Mouse (Mus musculus) CH12.LX (cell line): Measurements from ENCODE around the gene Mxd4. TPM values are rescaled to one million over a fixed set of nuclear protein-coding genes. Genes with fewer than 3 reads are reported as not detected.

Experiments
- DNase-seq: peaks from one replicate; pipeline ENCODE4 v3.0.0-alpha.2; 2013; ENCODE audit errors: extremely low read depth
- H3K27ac ChIP-seq: 2 replicates; pipeline ENCODE4 v1.5.1; 2012; ENCODE audit warnings: low read depth, mild to moderate bottlenecking, control low read depth, moderate library complexity; ENCODE audit not compliant: insufficient read depth
- H3K27me3 ChIP-seq: replicated peaks from 2 replicates; pipeline ENCODE3; 2012; ENCODE audit warnings: inconsistent platforms
- H3K36me3 ChIP-seq, 2 experiments: replicated peaks in 1 of 2; 2 replicates each; pipeline versions ENCODE3 to v1.6.1; 2012; ENCODE audit warnings: inconsistent platforms in 1 of 2, low read length in 1 of 2, mild to moderate bottlenecking in 1 of 2, mixed read lengths in 1 of 2, moderate library complexity in 1 of 2; ENCODE audit not compliant: control insufficient read depth in 1 of 2, insufficient read depth in 1 of 2
- H3K4me1 ChIP-seq, 2 experiments: 2 replicates each; pipeline ENCODE4 v1.6.1; 2012; ENCODE audit warnings: inconsistent platforms in 1 of 2, moderate library complexity in 1 of 2; ENCODE audit not compliant: insufficient read depth in 2 of 2, control insufficient read depth in 1 of 2
- H3K4me2 ChIP-seq: 2 replicates; pipeline ENCODE4 v1.6.1; 2012; ENCODE audit warnings: low read depth, mild to moderate bottlenecking, control low read depth; ENCODE audit not compliant: poor library complexity, insufficient read depth, severe bottlenecking
- H3K4me3 ChIP-seq, 3 experiments: fragments of 150-350 bp in 1 of 3; sonication (generic) in 1 of 3; replicated peaks in 1 of 3; 2 replicates each; pipeline versions ENCODE3 to v1.5.1; 2011 to 2012; ENCODE audit warnings: low read depth in 2 of 3, low read length in 2 of 3, mild to moderate bottlenecking in 2 of 3, moderate library complexity in 2 of 3, control low read depth in 1 of 3, improper control_type of control experiment in 1 of 3, inconsistent platforms in 1 of 3, mixed read lengths in 1 of 3; ENCODE audit not compliant: poor library complexity in 1 of 3
- H3K79me2 ChIP-seq: replicated peaks from 2 replicates; pipeline ENCODE4 v1.6.1; 2012; ENCODE audit warnings: mild to moderate bottlenecking, moderate library complexity; ENCODE audit not compliant: control insufficient read depth, poor library complexity, insufficient read depth, severe bottlenecking; ENCODE audit errors: extremely low read depth
- H3K9ac ChIP-seq: 2 replicates; pipeline ENCODE4 v1.6.1; 2012; ENCODE audit warnings: low read depth, mild to moderate bottlenecking, control low read depth, moderate library complexity; ENCODE audit not compliant: insufficient read depth
- H3K9me3 ChIP-seq: replicated peaks from 2 replicates; pipeline ENCODE3; 2012; ENCODE audit warnings: low read length, inconsistent platforms, mixed read lengths
- CHD1 ChIP-seq: IDR thresholded peaks from 2 replicates; pipeline ENCODE4 v1.6.1; 2012; ENCODE audit warnings: low read depth, low read length, improper control_type of control experiment, inconsistent platforms
- CHD2 ChIP-seq: IDR thresholded peaks from 2 replicates; pipeline ENCODE4 v1.6.1; 2011; ENCODE audit warnings: low read length, improper control_type of control experiment
- CTCF ChIP-seq, 2 experiments: IDR thresholded peaks in 1 of 2; conservative IDR thresholded peaks in 1 of 2; 2 replicates each; pipeline ENCODE4 v1.5.1; 2011 to 2012; ENCODE audit warnings: low read depth in 2 of 2, low read length in 2 of 2, improper control_type of control experiment in 1 of 2, inconsistent platforms in 1 of 2, mild to moderate bottlenecking in 1 of 2, moderate library complexity in 1 of 2
- E2F4 ChIP-seq: IDR thresholded peaks from 2 replicates; pipeline ENCODE4 v1.6.1; 2011; ENCODE audit warnings: low read depth, low read length, improper control_type of control experiment; ENCODE audit not compliant: insufficient replicate concordance
- ELF1 ChIP-seq: IDR thresholded peaks from 2 replicates; pipeline ENCODE4 v1.6.1; 2014; ENCODE audit warnings: low read depth, mild to moderate bottlenecking, inconsistent platforms, low read length, improper control_type of control experiment
- IRF4 ChIP-seq: IDR thresholded peaks from 2 replicates; pipeline ENCODE4 v1.6.1; 2014; ENCODE audit warnings: low read depth, mild to moderate bottlenecking, inconsistent platforms, low read length, improper control_type of control experiment
- JUN ChIP-seq: IDR thresholded peaks from 2 replicates; pipeline ENCODE4 v1.6.1; 2011; ENCODE audit warnings: low read depth, mild to moderate bottlenecking, low read length, improper control_type of control experiment, moderate library complexity; ENCODE audit not compliant: insufficient read depth
- KAT2A ChIP-seq: IDR thresholded peaks from 2 replicates; pipeline ENCODE4 v1.6.1; 2012; ENCODE audit warnings: low read length, improper control_type of control experiment, inconsistent platforms; ENCODE audit not compliant: insufficient replicate concordance
- MAZ ChIP-seq: IDR thresholded peaks from 2 replicates; pipeline ENCODE4 v1.6.1; 2012; ENCODE audit warnings: low read depth, mild to moderate bottlenecking, inconsistent platforms, low read length, improper control_type of control experiment, moderate library complexity
- MEF2A ChIP-seq: IDR thresholded peaks from 2 replicates; pipeline ENCODE4 v1.6.1; 2014; ENCODE audit warnings: low read depth, mild to moderate bottlenecking, inconsistent platforms, low read length, improper control_type of control experiment, borderline replicate concordance
- MXI1 ChIP-seq: IDR thresholded peaks from 2 replicates; pipeline ENCODE4 v1.6.1; 2011; ENCODE audit warnings: mild to moderate bottlenecking, low read depth, low read length, improper control_type of control experiment
- NELFE ChIP-seq: IDR thresholded peaks from 2 replicates; pipeline ENCODE4 v1.6.1; 2011; ENCODE audit warnings: low read depth, low read length, improper control_type of control experiment
- NRF1 ChIP-seq: IDR thresholded peaks from 2 replicates; pipeline ENCODE4 v1.6.1; 2014; ENCODE audit warnings: low read depth, mild to moderate bottlenecking, inconsistent platforms, low read length, improper control_type of control experiment, moderate library complexity
- PAX5 ChIP-seq: IDR thresholded peaks from 2 replicates; pipeline ENCODE4 v1.6.1; 2012; ENCODE audit warnings: low read length, inconsistent platforms, mixed read lengths
- POLR2A ChIP-seq: IDR thresholded peaks from 2 replicates; pipeline ENCODE4 v1.6.1; 2011; ENCODE audit warnings: low read depth, mild to moderate bottlenecking, improper control_type of control experiment, low read length
- RAD21 ChIP-seq: IDR thresholded peaks from 2 replicates; pipeline ENCODE4 v1.6.1; 2011; ENCODE audit warnings: low read depth, mild to moderate bottlenecking, low read length, improper control_type of control experiment, moderate library complexity
- RCOR1 ChIP-seq: conservative IDR thresholded peaks from 2 replicates; pipeline ENCODE4 v1.6.1; 2012; ENCODE audit warnings: low read depth, mild to moderate bottlenecking, inconsistent platforms, low read length, improper control_type of control experiment
- SIN3A ChIP-seq: IDR thresholded peaks from 2 replicates; pipeline ENCODE4 v1.6.1; 2012; ENCODE audit warnings: low read length, improper control_type of control experiment, inconsistent platforms
- SMC3 ChIP-seq: IDR thresholded peaks from 2 replicates; pipeline ENCODE4 v1.6.1; 2011; ENCODE audit warnings: low read depth, low read length, improper control_type of control experiment
- TBP ChIP-seq: conservative IDR thresholded peaks from 2 replicates; pipeline ENCODE4 v1.6.1; 2011; ENCODE audit warnings: low read depth, low read length, improper control_type of control experiment
- TCF12 ChIP-seq: IDR thresholded peaks from 2 replicates; pipeline ENCODE4 v1.6.1; 2014; ENCODE audit warnings: low read depth, mild to moderate bottlenecking, inconsistent platforms, low read length, improper control_type of control experiment
- UBTF ChIP-seq: IDR thresholded peaks from 2 replicates; pipeline ENCODE4 v1.6.1; 2012; ENCODE audit warnings: low read depth, mild to moderate bottlenecking, inconsistent platforms, low read length, improper control_type of control experiment, moderate library complexity
- USF2 ChIP-seq: conservative IDR thresholded peaks from 2 replicates; pipeline ENCODE4 v1.6.1; 2011; ENCODE audit warnings: low read depth, low read length, improper control_type of control experiment
- ZC3H11A ChIP-seq: IDR thresholded peaks from 2 replicates; pipeline ENCODE4 v1.6.1; 2012; ENCODE audit warnings: low read depth, mild to moderate bottlenecking, inconsistent platforms, low read length, improper control_type of control experiment
- ZKSCAN1 ChIP-seq: IDR thresholded peaks from 2 replicates; pipeline ENCODE4 v1.6.1; 2012; ENCODE audit warnings: low read depth, inconsistent platforms, low read length, improper control_type of control experiment, borderline replicate concordance
- ZMIZ1 ChIP-seq: IDR thresholded peaks from 2 replicates; pipeline ENCODE4 v1.6.1; 2012; ENCODE audit warnings: low read depth, mild to moderate bottlenecking, inconsistent platforms, low read length, improper control_type of control experiment
- ZNF384 ChIP-seq: IDR thresholded peaks from 2 replicates; pipeline ENCODE4 v1.6.1; 2012; ENCODE audit warnings: low read depth, low read length, improper control_type of control experiment, inconsistent platforms
- dilution Hi-C: fragments of 300-500 bp; cut with MboI; formaldehyde crosslinking; loops from 2 replicates; pipeline ENCODE4 v1.14.3; 2020; ENCODE audit warnings: low sequenced_read_pairs; ENCODE audit not compliant: extremely low pct_unique_long_range_greater_than_20kb, extremely low pct_ligation_motif_present
- in situ Hi-C: fragments of 300-500 bp; cut with MboI; formaldehyde crosslinking; loops from 3 replicates; pipeline ENCODE4 v1.14.3; 2019; ENCODE audit warnings: low sequenced_read_pairs, low pct_ligation_motif_present, low pct_unique_long_range_greater_than_20kb, mixed read lengths
- polyA plus RNA-seq: library from polyadenylated mRNA; unstranded; fragments of >175 nt; gene quantifications from 2 replicates; pipeline ENCODE4 v1.2.1, GENCODE M21; 2012; ENCODE audit warnings: low read depth; ENCODE audit not compliant: insufficient read length
- total RNA-seq, 2 experiments: library from RNA; depleted of rRNA; stranded (reverse); fragments of 300-350 nt in 1 of 2; fragments of >200 nt in 1 of 2; gene quantifications; 2 replicates each; pipeline ENCODE4 v1.2.3; 2012 to 2014

Mxd4 gene
- total and polyA plus RNA-seq, 3 experiments, result 4.8 to 6.2 (median 6.0) TPM

DNA sequence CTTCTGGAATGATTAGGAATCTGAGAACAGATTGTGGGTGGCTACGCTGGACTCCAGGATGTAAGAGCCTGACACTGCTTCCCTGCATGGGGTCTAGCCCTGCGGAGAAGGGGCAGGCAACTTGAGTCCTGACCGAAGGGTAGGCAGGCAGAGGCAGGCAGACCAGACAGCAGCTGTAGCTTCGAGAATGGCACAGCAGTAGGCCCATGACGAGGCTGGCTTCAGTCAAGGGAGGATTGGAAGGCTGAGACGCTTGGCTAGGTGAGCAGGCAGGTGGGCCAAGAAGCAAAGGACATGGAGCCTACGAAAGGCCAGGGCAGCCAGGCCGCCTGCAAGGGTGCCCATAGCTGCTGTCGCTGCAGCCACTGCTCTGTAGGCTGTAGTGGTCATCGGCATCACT is 10.8 kb downstream of the Mxd4 start:
- Histone ChIP-seq H3K9me3 (no peaks in the 10 kb centered on the region), H3K4me1 (peaks cover 0 to 7% of the 10 kb centered on the region in 2 experiments; a peak in 2 of 4 replicates), H3K27me3 (no peaks in the 10 kb centered on the region), H3K27ac (no peak overlapping the region), H3K4me3 (no peak overlapping the region), H3K9ac (no peak overlapping the region), H3K4me2 (no peak overlapping the region), H3K36me3 (peaks cover 6 to 29% of the 10 kb centered on the region in 2 experiments), H3K79me2 (no peaks in the 10 kb centered on the region)
- dilution Hi-C loops (no loop called here), in situ Hi-C loops (no loop called here)
- DNase-seq, result no peak
- TF ChIP-seq ZC3H11A (no peak), E2F4 (no peak), TCF12 (no peak), ZMIZ1 (no peak), SMC3 (no peak), MXI1 (no peak), CHD2 (no peak), PAX5 (no peak), MAZ (no peak), ZNF384 (no peak), ZKSCAN1 (no peak), UBTF (no peak), TBP (no peak), KAT2A (no peak), NRF1 (no peak), RAD21 (no peak), CTCF (conservative IDR thresholded peaks at IDR 0.05 in 1 of 2, IDR thresholded peaks at IDR 0.05 in 1 of 2; ENCODE audit: low read depth in 2 of 2, low read length in 2 of 2) (no peak), POLR2A (no peak)

DNA sequence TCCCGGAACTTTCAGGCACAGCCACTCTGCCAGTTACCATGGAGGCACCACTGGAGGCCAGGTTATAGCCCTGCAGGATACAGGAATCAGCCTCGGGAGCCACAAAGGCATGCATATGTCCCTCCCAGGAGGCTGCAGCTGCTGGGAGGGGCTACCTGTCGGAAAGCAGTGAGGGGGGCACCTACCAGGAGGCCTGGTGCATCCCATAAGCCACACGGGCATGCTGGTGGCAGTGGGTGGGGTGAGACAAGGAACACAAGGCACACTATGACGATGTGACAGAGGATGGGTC is 12.2 kb downstream of the Mxd4 start:
- Histone ChIP-seq H3K79me2 (no peaks in the 10 kb centered on the region), H3K4me2 (no peak overlapping the region), H3K27me3 (no peaks in the 10 kb centered on the region), H3K9ac (no peak overlapping the region), H3K36me3 (peaks cover 6 to 29% of the 10 kb centered on the region in 2 experiments), H3K9me3 (no peaks in the 10 kb centered on the region), H3K27ac (no peak overlapping the region), H3K4me1 (peaks cover 0 to 12% of the 10 kb centered on the region in 2 experiments; a peak in 3 of 4 replicates), H3K4me3 (no peak overlapping the region)
- no peak for DNase-seq
- in situ Hi-C loops (no loop called here), dilution Hi-C loops (no loop called here)
- TF ChIP-seq CTCF (conservative IDR thresholded peaks at IDR 0.05 in 1 of 2, IDR thresholded peaks at IDR 0.05 in 1 of 2; ENCODE audit: low read depth in 2 of 2, low read length in 2 of 2), result no peak
- no peak for TF ChIP-seq UBTF
- no peak for TF ChIP-seq IRF4
- TF ChIP-seq MEF2A, result no peak
- TF ChIP-seq NRF1, result no peak
- TF ChIP-seq ZKSCAN1, result no peak
- no peak for TF ChIP-seq RCOR1
- no peak for TF ChIP-seq USF2
- no peak for TF ChIP-seq SIN3A
- no peak for TF ChIP-seq NELFE
- TF ChIP-seq CHD1, result no peak
- TF ChIP-seq ELF1, result no peak
- no peak for TF ChIP-seq ZNF384
- no peak for TF ChIP-seq JUN
